Mouse (Mus musculus): Measurements from ENCODE around the gene Hsd17b13. TPM values are rescaled to one million over a fixed set of nuclear protein-coding genes. Genes with fewer than 3 reads are reported as not detected.

The Hsd17b13 gene
- polyA plus RNA-seq, 1 experiment from 2014 or later, result not detected

DNA sequence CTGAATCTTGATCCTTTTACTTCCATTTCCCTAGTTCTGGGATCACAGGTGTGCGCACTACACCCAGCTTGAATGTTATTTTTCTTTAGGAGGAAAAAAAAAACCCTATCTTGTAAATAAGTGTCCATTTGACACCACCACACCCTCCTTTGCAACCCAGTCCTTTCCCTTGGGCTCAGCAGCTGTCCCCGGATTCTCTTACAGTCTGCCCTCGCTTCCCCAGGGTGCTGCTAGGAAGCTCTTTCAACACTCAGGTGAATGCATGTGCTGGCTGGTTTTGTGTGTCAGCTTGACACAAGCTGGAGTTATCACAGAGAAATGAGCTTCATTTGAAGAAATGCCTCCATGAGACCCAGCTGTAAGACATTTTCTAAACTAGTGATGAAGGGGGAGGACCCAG, 59.0 kb downstream of the Hsd17b13 start:
- H3K4me2 ChIP-seq, result no peak overlapping the region
- no peak overlapping the region for H3K4me3 ChIP-seq (replicated peaks)
- H3K9ac ChIP-seq (replicated peaks), result no peak overlapping the region
- no peaks in the 10 kb centered on the region for H3K27me3 ChIP-seq (replicated peaks)
- 81% methylated on average over 3 of the region's 3 CpGs for WGBS
- H3K36me3 ChIP-seq, result no peaks in the 10 kb centered on the region
- H3K9me3 ChIP-seq (replicated peaks), result no peaks in the 10 kb centered on the region
- ATAC-seq (ENCODE audit: low FRiP score), result no peak
- H3K27ac ChIP-seq (replicated peaks), result no peak overlapping the region
- 0 out of 2 replicates have a peak, but pooled peaks cover 10% of the 10 kb centered on the region for H3K4me1 ChIP-seq

DNA sequence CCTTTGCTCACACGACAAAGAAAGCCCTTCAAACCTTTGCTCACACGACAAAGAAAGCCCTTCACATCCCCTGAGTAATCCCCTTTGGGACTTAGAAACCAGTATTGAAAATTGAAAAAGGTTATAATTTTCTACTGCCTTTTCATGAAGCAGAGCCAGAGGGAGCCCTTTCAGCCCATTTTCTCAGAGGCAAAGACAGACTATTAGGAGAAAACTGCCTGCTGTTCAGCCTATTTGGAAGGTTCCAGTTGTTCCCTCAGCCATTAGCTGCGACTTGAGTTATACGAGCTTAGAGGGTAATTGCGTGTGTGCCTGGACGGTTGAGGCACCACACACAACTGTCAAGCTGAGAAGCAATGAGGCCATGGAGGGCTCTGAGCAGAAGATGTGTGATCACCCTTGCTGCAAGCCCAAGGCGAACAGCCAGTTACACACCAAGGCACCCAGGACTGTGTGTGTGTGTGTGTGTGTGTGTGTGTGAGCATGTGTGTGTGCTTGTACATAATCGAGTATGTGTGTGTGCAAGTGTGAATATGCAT, 59.8 kb downstream of the Hsd17b13 start:
- peak overlapping the region; percentile 2; the same call in 1 of the 2 replicates for H3K27ac ChIP-seq (replicated peaks)
- 42% methylated on average over 8 of the region's 8 CpGs for WGBS
- no peak overlapping the region for H3K4me2 ChIP-seq
- no peaks in the 10 kb centered on the region for H3K9me3 ChIP-seq (replicated peaks)
- H3K4me1 ChIP-seq, result 0 out of 2 replicates have a peak, but pooled peaks cover 10% of the 10 kb centered on the region
- no peak for ATAC-seq (ENCODE audit: low FRiP score)
- no peak overlapping the region for H3K9ac ChIP-seq (replicated peaks)
- no peak overlapping the region for H3K4me3 ChIP-seq (replicated peaks)
- no peaks in the 10 kb centered on the region for H3K36me3 ChIP-seq
- H3K27me3 ChIP-seq (replicated peaks), result no peaks in the 10 kb centered on the region

DNA sequence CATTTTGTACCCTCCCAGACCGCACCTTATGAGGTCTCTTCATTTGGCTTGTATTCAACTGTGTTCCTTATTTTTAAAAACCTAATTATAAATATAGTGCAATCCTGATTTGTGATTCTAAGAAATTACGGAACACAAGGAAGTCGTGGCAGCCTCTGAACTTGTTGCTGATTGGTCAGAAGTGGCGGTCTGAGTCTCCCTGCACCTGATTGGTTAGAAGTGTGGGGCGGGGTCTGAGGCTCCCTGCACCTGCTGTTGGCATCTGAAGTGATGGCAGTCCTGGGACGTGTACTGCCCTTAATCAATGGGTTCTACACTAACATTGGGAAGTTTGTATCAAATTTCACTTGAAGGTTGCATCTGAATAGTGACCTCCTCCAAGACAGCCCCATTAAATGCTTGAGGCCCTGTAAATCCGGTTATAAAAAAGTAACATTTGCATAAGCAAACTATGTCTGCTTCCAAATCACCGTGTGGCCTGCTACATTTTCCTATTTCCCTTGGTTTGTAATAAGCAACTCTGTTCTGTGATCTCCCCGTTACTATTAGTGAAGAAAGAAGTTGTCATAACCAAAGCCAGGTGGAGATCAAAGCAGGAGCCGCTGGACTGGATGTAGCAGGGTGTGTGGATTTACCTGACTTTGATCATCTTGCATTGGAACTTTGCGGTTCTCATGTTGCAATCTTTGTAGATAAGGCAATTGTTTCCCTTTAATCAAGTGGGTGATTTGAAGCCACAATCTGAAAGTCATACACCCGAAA, 60.4 kb downstream of the Hsd17b13 start:
- Histone ChIP-seq H3K4me2 (no peak overlapping the region), H3K9me3 (replicated peaks) (no peaks in the 10 kb centered on the region), H3K9ac (replicated peaks) (no peak overlapping the region), H3K36me3 (no peaks in the 10 kb centered on the region), H3K4me1 (0 out of 2 replicates have a peak, but pooled peaks cover 10% of the 10 kb centered on the region), H3K27me3 (replicated peaks) (no peaks in the 10 kb centered on the region), H3K4me3 (replicated peaks) (no peak overlapping the region), H3K27ac (replicated peaks) (no peak overlapping the region)
- WGBS, result 69% methylated on average over 12 of the region's 12 CpGs
- ATAC-seq (ENCODE audit: low FRiP score), result no peak

DNA sequence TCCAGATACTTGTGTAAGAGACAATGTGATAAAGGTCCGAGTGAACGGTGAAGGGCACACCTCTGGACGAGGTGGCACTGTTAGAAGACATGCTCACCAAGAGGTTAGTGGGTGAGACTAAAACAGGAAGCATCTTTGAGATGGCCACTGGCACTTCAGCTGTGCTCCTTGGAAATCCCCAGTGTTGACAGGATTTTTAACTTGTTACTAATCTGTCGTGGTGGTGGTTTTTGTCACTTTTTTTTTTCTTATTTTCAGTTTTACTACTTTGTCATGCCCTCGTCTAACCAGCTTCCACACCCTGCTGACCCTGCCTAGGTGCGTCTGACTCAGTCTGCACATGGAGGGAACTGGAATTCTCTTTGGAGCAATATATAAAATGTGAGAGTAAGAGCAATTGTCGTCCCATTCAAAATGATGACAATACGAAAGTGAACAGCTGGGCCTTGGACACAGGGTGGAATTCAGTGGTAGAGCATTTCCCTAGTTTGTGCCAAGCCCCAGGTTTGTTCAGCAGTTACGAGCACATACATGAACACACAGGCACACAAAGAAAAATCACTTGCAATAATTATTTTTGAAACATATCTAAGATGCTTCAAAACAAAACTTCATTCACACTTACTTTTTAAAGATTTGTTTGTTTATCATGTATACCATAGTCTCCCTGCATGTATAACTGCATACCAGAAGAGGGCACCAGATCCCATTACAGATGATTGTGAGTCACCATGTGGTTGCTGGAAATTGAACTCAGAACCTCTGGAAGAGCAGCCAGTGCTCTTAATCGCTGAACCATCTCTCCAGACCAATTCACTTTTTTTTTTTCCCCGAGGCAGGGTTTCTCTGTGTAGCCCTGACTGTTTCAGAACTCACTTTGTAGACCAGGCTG, 62.6 kb downstream of the Hsd17b13 start:
- Histone ChIP-seq H3K27ac (replicated peaks) (no peak overlapping the region), H3K9me3 (replicated peaks) (no peaks in the 10 kb centered on the region), H3K9ac (replicated peaks) (no peak overlapping the region), H3K4me3 (replicated peaks) (no peak overlapping the region), H3K36me3 (no peaks in the 10 kb centered on the region), H3K4me1 (peaks cover 16% of the 10 kb centered on the region), H3K4me2 (no peak overlapping the region), H3K27me3 (replicated peaks) (no peaks in the 10 kb centered on the region)
- ATAC-seq (ENCODE audit: low FRiP score), result no peak
- 75% methylated on average over 11 of the region's 11 CpGs for WGBS

DNA sequence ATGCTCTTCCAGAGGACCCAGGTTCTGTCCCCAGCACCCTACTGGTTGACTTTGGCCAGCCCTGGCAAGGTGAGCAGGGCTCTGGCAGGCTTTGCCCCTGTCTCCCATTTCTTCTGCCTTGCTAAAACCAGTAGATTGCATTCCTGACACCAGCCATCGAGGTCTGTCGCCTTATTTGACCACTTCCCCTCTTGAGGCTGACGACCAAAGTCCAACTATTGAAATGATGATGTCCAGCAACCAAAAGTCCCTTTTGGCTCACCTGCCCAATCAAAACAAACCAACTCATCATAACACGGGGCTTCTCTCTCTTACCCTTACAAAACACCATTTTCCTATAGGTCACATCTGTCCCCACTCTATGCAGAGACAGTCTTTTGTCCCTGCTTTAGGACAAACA, 64.1 kb downstream of the Hsd17b13 start:
- Histone ChIP-seq H3K4me2 (no peak overlapping the region), H3K36me3 (no peaks in the 10 kb centered on the region), H3K4me1 (peaks cover 16% of the 10 kb centered on the region), H3K4me3 (replicated peaks) (no peak overlapping the region), H3K27ac (replicated peaks) (no peak overlapping the region), H3K9me3 (replicated peaks) (no peaks in the 10 kb centered on the region), H3K27me3 (replicated peaks) (no peaks in the 10 kb centered on the region), H3K9ac (replicated peaks) (no peak overlapping the region)
- no peak for ATAC-seq (ENCODE audit: low FRiP score)
- 69% methylated on average over 4 of the region's 4 CpGs for WGBS

DNA sequence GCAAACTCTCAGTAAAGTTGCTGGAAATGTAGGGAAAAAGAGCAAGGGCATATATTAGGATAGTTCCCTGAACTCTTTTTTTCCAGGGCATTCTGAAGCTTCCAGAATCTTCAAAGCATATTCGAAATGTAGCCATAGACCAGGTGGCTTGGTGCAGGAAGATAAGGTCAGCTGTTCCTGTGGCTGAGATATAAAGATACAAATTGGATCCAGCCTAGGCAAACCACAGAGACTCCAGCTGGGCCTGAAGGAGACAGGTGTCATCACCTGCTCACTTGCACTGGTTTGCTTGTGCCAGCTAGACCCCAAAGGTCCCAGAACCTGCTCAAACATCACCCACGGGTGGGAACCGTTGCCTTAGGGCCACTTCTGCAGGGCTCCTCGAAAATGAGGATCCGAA, 65.7 kb downstream of the Hsd17b13 start:
- Histone ChIP-seq H3K4me3 (replicated peaks) (no peak overlapping the region), H3K27ac (replicated peaks) (no peak overlapping the region), H3K4me1 (peaks cover 5% of the 10 kb centered on the region), H3K4me2 (peak overlapping the region; percentile 60), H3K9ac (replicated peaks) (no peak overlapping the region), H3K27me3 (replicated peaks) (no peaks in the 10 kb centered on the region), H3K9me3 (replicated peaks) (no peaks in the 10 kb centered on the region), H3K36me3 (no peaks in the 10 kb centered on the region)
- 82% methylated on average over 5 of the region's 5 CpGs for WGBS
- no peak for ATAC-seq (ENCODE audit: low FRiP score)

DNA sequence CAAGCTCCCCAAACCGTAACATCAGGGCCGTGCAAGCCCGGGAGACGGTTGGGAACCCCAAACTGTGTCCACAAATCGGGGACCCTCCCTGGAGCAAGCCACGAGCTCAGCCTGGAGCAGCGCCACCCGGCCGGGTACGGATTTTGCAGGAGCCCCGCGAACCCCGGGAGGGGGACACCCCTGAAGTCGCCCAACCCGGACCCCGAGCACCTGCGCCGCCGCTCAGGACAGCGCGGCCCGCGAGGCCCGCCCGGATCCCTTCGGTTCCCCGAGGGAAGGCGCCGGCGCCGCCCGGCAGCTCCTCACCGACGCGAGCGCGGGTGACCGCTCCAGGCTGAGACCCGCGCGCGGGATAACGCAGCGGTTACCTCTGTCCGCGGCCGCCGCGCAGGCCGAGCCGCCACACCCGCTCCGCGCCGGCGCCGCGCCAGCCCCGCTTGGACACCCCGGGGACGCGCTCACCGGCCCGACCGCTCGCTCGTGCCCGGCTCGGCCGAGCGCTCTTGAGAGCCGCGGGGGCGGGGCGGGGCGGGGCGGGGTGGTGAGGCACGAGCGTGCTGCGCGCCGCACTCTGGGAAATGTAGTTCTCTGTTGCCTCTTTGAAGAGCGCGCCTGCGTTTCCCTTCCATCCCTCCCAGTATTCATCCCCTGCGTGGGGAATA, 66.3 kb downstream of the Hsd17b13 start, which contains the start of gene Klhl8:
Gene Klhl8, minus strand, starts transcription at position 512 of the 662 bp plus-strand sequence.
- Histone ChIP-seq H3K36me3 (no peaks in the 10 kb centered on the region), H3K9ac (replicated peaks) (peak within 1 kb of the TSS; percentile 91), H3K4me2 (peak within 1 kb of the TSS; percentile 60), H3K4me3 (replicated peaks) (peak within 1 kb of the TSS; percentile 99), H3K9me3 (replicated peaks) (no peaks in the 10 kb centered on the region), H3K27ac (replicated peaks) (peak within 1 kb of the TSS; percentile 84), H3K4me1 (peaks cover 5% of the 10 kb centered on the region), H3K27me3 (replicated peaks) (no peaks in the 10 kb centered on the region)
- under 1% methylated on average over 67 of the region's 86 CpGs for WGBS
- ATAC-seq (ENCODE audit: low FRiP score), result peak; percentile 97

DNA sequence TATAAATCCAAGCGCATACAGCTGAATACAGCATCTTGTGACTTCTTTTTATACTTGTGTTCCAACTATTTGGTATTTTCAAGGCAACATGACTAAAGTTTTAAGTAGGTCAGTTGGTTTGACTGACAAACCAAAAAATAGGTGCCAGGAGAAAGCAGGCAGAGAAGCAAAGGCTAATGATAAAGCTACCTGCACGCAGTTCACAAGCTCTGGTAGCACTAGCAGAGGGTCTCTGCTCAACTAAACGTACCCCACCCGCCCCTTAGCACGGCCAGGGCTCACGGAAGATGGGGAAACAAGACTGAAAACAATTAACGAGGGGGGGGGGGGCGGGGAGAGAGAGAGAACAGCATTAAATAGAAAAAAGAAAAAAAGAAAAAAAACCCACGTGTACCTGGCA, 67.1 kb downstream of the Hsd17b13 start:
- WGBS, result 16% methylated on average over 8 of the region's 9 CpGs
- no peaks in the 10 kb centered on the region for H3K27me3 ChIP-seq (replicated peaks)
- H3K36me3 ChIP-seq, result no peaks in the 10 kb centered on the region
- H3K4me3 ChIP-seq (replicated peaks), result peak overlapping the region; percentile 99
- no peak overlapping the region for H3K27ac ChIP-seq (replicated peaks)
- H3K9ac ChIP-seq (replicated peaks), result peak overlapping the region; percentile 91
- peaks cover 5% of the 10 kb centered on the region for H3K4me1 ChIP-seq
- H3K9me3 ChIP-seq (replicated peaks), result no peaks in the 10 kb centered on the region
- peak overlapping the region; percentile 60 for H3K4me2 ChIP-seq
- no peak for ATAC-seq (ENCODE audit: low FRiP score)

DNA sequence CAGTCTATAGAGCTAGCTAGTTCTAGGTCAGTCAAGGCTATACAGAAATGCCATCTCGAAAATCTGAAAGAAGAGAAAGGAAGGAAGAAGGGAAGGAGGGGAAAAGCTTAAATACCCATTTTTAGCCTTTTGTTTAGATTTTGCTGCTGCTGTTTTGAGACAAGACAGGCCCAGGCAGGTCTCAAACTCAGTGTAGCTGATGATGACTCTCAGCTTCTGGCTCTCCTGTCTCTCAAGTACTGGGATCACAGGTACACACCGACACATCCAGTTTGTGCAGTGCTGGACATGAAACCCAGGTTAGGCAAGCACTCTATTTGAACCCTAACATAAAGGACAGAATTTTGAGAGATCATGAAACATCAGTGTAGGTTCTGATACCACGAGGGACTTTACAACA, 67.7 kb downstream of the Hsd17b13 start:
- H3K4me3 ChIP-seq (replicated peaks), result no peak overlapping the region
- no peak overlapping the region for H3K27ac ChIP-seq (replicated peaks)
- peaks cover 5% of the 10 kb centered on the region for H3K4me1 ChIP-seq
- H3K36me3 ChIP-seq, result no peaks in the 10 kb centered on the region
- no peak overlapping the region for H3K9ac ChIP-seq (replicated peaks)
- no peak for ATAC-seq (ENCODE audit: low FRiP score)
- no peaks in the 10 kb centered on the region for H3K27me3 ChIP-seq (replicated peaks)
- H3K9me3 ChIP-seq (replicated peaks), result no peaks in the 10 kb centered on the region
- 75% methylated on average over 3 of the region's 3 CpGs for WGBS
- H3K4me2 ChIP-seq, result no peak overlapping the region

DNA sequence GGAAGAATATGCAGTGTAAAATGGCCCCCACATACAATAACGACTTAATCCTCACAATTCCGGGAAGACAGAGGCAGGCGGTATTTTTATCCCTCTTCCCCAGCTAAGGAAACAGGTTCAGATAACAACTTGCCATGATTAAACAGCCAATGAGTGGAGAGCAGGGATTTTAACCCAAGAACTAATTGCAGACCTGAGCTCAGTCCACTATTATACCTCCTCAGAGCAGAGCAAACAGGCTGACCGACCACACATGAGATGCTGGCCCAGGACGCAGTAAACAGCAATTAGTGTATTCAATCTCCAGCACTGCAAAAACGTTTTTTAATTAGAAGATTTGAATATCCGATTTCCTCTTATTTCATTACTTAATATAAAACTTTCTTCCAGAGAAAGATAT, 68.4 kb downstream of the Hsd17b13 start:
- no peaks in the 10 kb centered on the region for H3K36me3 ChIP-seq
- H3K27me3 ChIP-seq (replicated peaks), result no peaks in the 10 kb centered on the region
- no peak overlapping the region for H3K4me3 ChIP-seq (replicated peaks)
- H3K9ac ChIP-seq (replicated peaks), result no peak overlapping the region
- H3K27ac ChIP-seq (replicated peaks), result no peak overlapping the region
- no peak for ATAC-seq (ENCODE audit: low FRiP score)
- no peak overlapping the region for H3K4me2 ChIP-seq
- peaks cover 5% of the 10 kb centered on the region for H3K4me1 ChIP-seq
- WGBS, result 65% methylated on average over 7 of the region's 7 CpGs
- no peaks in the 10 kb centered on the region for H3K9me3 ChIP-seq (replicated peaks)

DNA sequence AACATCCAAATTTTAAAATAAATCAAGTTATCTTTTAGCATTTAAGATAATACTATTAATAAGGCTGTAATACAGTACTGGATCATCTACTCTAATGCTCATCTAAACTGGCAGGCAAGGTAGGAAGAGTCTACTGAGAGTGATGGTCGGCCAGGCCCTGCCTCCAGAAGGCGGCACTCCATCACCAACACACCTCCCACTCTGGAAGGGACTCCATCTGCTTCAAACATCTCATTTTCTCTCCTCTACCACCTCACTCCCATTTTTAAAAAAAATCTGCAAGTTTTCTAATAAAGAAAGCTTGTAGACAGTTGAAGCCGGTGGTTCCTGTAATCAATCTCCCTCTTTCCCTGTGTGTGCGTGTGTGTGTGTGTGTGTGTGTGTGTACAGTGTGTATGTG, 69.4 kb downstream of the Hsd17b13 start:
- Histone ChIP-seq H3K4me2 (no peak overlapping the region), H3K4me3 (replicated peaks) (no peak overlapping the region), H3K4me1 (peaks cover 5% of the 10 kb centered on the region), H3K27me3 (replicated peaks) (no peaks in the 10 kb centered on the region), H3K9me3 (replicated peaks) (no peaks in the 10 kb centered on the region), H3K27ac (replicated peaks) (no peak overlapping the region), H3K36me3 (no peaks in the 10 kb centered on the region), H3K9ac (replicated peaks) (no peak overlapping the region)
- 88% methylated on average over 4 of the region's 4 CpGs for WGBS
- no peak for ATAC-seq (ENCODE audit: low FRiP score)

All from neural tube, embryonic 15.5 days (tissue).